In the genomic region with DNA sequence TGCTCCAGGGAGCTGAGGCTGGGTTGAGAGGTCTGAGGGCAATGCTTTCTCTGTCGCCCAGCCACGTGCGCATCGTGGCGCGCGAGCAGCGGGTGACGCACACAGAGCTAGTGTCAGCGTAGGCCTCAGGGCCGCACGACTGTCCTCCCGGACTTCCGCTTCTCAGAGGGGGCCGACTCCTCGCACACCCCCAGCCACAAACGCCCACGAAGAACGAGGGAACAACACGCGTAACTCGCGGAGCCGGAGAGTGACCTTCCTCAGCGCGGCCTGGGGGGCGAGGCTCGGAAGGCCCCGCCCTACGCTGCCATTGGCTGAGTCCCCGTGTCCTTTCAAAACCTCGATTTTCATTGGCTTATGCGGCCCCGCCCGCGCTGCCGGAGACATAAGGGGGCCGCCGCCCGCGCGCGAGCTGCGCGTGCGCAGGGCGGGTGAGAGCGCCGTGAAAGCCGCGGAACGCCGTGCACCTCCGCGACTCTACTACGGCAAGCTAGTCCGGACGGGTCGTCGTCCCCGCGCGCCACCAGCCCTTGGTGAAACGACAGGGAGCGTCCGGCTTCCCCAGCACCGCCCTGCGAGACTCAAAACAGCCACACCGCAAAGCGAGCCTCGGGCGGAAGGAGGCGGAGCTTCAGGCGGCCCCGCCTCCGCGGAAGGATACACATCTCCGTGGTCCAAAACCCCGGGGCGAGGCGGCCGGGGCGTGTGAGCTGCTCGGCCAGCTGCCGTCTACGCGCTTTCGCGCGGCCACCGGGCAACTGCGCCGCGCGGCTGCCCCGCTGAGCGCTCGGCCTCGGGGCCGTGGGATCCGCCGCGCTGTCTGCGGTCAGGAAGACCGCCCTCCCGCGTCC, we compare ENCODE assay signal across 8 mouse cellular contexts. TPM values are rescaled to one million over a fixed set of nuclear protein-coding genes. Genes with fewer than 3 reads are reported as not detected.
DNase-seq lines count a peak whose midpoint lies in the region; ATAC-seq and TF ChIP-seq lines count a peak whose summit lies in the region.

Gene Pim3, plus strand, starts transcription at position 415 of the 851 bp plus-strand sequence.

- H3K4me2 ChIP-seq in embryonic facial prominence, embryonic 14.5 days (ENCODE audit: low read depth, low read length), result peak within 1 kb of the TSS; percentile 95
- peak within 1 kb of the TSS; percentile 93 for H3K4me2 ChIP-seq in limb, embryonic 14.5 days (replicated peaks; ENCODE audit: low read depth, low read length, severe bottlenecking)
- H3K4me2 ChIP-seq in midbrain, postnatal 0 days (ENCODE audit: low read depth, low read length, poor library complexity, severe bottlenecking), result peak within 1 kb of the TSS; percentile 79

- peak; percentile 11 for TF ChIP-seq CTCF in midbrain, postnatal 0 days (IDR thresholded peaks at IDR 0.05)

- peak within 1 kb of the TSS; percentile 96 for H3K27ac ChIP-seq in embryonic facial prominence, embryonic 14.5 days (replicated peaks; ENCODE audit: low read depth, low read length)
- H3K27ac ChIP-seq in limb, embryonic 14.5 days (replicated peaks; ENCODE audit: low read depth, low read length), result peak within 1 kb of the TSS; percentile 94
- peak within 1 kb of the TSS; percentile 85 for H3K27ac ChIP-seq in midbrain, postnatal 0 days (ENCODE audit: low read depth, low read length)

- no peaks in the 10 kb centered on the region for H3K27me3 ChIP-seq in embryonic facial prominence, embryonic 14.5 days (replicated peaks; ENCODE audit: control insufficient read depth, insufficient read depth, low read length)
- H3K27me3 ChIP-seq in limb, embryonic 14.5 days (ENCODE audit: control insufficient read depth, insufficient read depth, low read length), result no peaks in the 10 kb centered on the region
- H3K27me3 ChIP-seq in midbrain, postnatal 0 days (ENCODE audit: insufficient read depth, low read length), result no peaks in the 10 kb centered on the region

- peaks cover 23% of the 10 kb centered on the region for H3K36me3 ChIP-seq in embryonic facial prominence, embryonic 14.5 days (ENCODE audit: control insufficient read depth, insufficient read depth, low read length)
- H3K36me3 ChIP-seq in limb, embryonic 14.5 days (ENCODE audit: control insufficient read depth, insufficient read depth, low read length), result peaks cover 26% of the 10 kb centered on the region
- peaks cover 22% of the 10 kb centered on the region for H3K36me3 ChIP-seq in midbrain, postnatal 0 days (ENCODE audit: insufficient read depth, low read length)

- H3K9ac ChIP-seq in embryonic facial prominence, embryonic 14.5 days (ENCODE audit: low read depth, low read length), result peak within 1 kb of the TSS; percentile 89
- peak within 1 kb of the TSS; percentile 75 for H3K9ac ChIP-seq in limb, embryonic 14.5 days (ENCODE audit: low read depth, low read length, severe bottlenecking)
- H3K9ac ChIP-seq in midbrain, postnatal 0 days (replicated peaks; ENCODE audit: low read length, poor library complexity, severe bottlenecking), result peak within 1 kb of the TSS; percentile 71

- peak; percentile 83 for TF ChIP-seq POLR2A in limb, embryonic 14.5 days (IDR thresholded peaks at IDR 0.05; ENCODE audit: borderline replicate concordance, extremely low read depth, insufficient read depth, insufficient read length)

- H3K9me3 ChIP-seq in embryonic facial prominence, embryonic 14.5 days (ENCODE audit: control insufficient read depth, low read length), result no peaks in the 10 kb centered on the region
- H3K9me3 ChIP-seq in limb, embryonic 14.5 days (ENCODE audit: control insufficient read depth, low read length), result no peaks in the 10 kb centered on the region
- no peaks in the 10 kb centered on the region for H3K9me3 ChIP-seq in midbrain, postnatal 0 days (ENCODE audit: low read length)

- H3K4me3 ChIP-seq in embryonic facial prominence, embryonic 14.5 days (ENCODE audit: low read depth, low read length), result peak within 1 kb of the TSS; percentile 91
- peak within 1 kb of the TSS; percentile 70 for H3K4me3 ChIP-seq in limb, embryonic 14.5 days (replicated peaks; ENCODE audit: low read length)
- peak within 1 kb of the TSS; percentile 61 for H3K4me3 ChIP-seq in midbrain, postnatal 0 days (ENCODE audit: low read depth, low read length)

- peaks cover 9% of the 10 kb centered on the region for H3K4me1 ChIP-seq in embryonic facial prominence, embryonic 14.5 days (ENCODE audit: control insufficient read depth, insufficient read depth, low read length)
- peaks cover 22% of the 10 kb centered on the region for H3K4me1 ChIP-seq in limb, embryonic 14.5 days (ENCODE audit: control insufficient read depth, insufficient read depth, low read length)
- H3K4me1 ChIP-seq in midbrain, postnatal 0 days (ENCODE audit: insufficient read depth, low read length), result peaks cover 6% of the 10 kb centered on the region; the same call in 1 of the 2 replicates

- whole genome bisulfite sequencing in embryonic facial prominence, embryonic 14.5 days, result under 1% methylated on average over 40 of the region's 107 CpGs
- WGBS in limb, embryonic 14.5 days, result under 1% methylated on average over 74 of the region's 107 CpGs
- under 1% methylated on average over 95 of the region's 107 CpGs for WGBS in midbrain, postnatal 0 days

- ATAC-seq in embryonic facial prominence, embryonic 14.5 days (ENCODE audit: low read depth), result peak; percentile 88
- ATAC-seq in limb, embryonic 14.5 days (ENCODE audit: low FRiP score, low read depth), result peak; percentile 88
- peak; percentile 86 for ATAC-seq in midbrain, postnatal 0 days (ENCODE audit: low FRiP score)

- peak; percentile 92 for DNase-seq in 3T3-L1 (ENCODE audit: low read depth, low spot score)
- peak; percentile 92 to 96 for DNase-seq in adrenal gland, postnatal 4 days (ENCODE audit: low spot score in 2 of 2)
- peak; percentile 99 for DNase-seq in embryonic facial prominence, embryonic 14.5 days (ENCODE audit: low spot score)
- DNase-seq in heart, adult 8-10 months (ENCODE audit: low spot score), result peak; percentile 97
- peak; percentile 99 for DNase-seq in kidney, adult 9 months
- peak; percentile 97 for DNase-seq in limb, embryonic 14.5 days (ENCODE audit: low spot score)
- DNase-seq in midbrain, postnatal 0 days (ENCODE audit: low spot score), result peak; percentile 99
- DNase-seq in spleen, postnatal 14 days (ENCODE audit: low spot score in 2 of 2), result peak; percentile 84 to 87

RNA-seq across cellular contexts. Expression of gene Pim3, which starts in this region (rescaled TPM):
- total RNA-seq in adrenal gland, postnatal 4 days (2021), result 10 to 100 TPM; 45.9 to 48.8 TPM
- polyA plus RNA-seq in embryonic facial prominence, embryonic 14.5 days (2014; fragmentation: Nextera tagmentation; extraction: Ambion mirVana), result 38.6 and 45.1 TPM in 2 replicates
- 100 to 1,000 TPM in 1 of 4 experiments, 10 to 100 TPM in 3; 70.8 to 183 (median 86.1) TPM for total RNA-seq in heart, adult 8-10 months (2022)
- 15.2 and 20.6 TPM in 2 replicates for polyA plus RNA-seq in limb, embryonic 14.5 days (2012; rRNA removed)
- 38.1 and 47.8 TPM in 2 replicates for polyA plus RNA-seq in limb, embryonic 14.5 days (2014; fragmentation: Nextera tagmentation; extraction: Ambion mirVana)
- 78.0 and 95.4 TPM in 2 replicates for total RNA-seq in midbrain, postnatal 0 days (2014; rRNA removed)
- polyA plus RNA-seq in midbrain, postnatal 0 days (2015; fragmentation: Nextera tagmentation; extraction: Ambion mirVana), result 69.1 and 72.5 TPM in 2 replicates

Comparison
In these comparisons a context has a peak if more than half of its experiments do, and no peak if none do; other contexts are left out.
1. Peak in every context shown above with its lines: DNase-seq, ATAC-seq, H3K4me3 ChIP-seq and H3K27ac ChIP-seq.